Mouse (Mus musculus): ENCODE results near the gene Doc2a. TPM values are rescaled to one million over a fixed set of nuclear protein-coding genes. Genes with fewer than 3 reads are reported as not detected.

The Doc2a gene
- total RNA-seq, 2 experiments from 2014 or later = 0.82 to 1.0 TPM

DNA sequence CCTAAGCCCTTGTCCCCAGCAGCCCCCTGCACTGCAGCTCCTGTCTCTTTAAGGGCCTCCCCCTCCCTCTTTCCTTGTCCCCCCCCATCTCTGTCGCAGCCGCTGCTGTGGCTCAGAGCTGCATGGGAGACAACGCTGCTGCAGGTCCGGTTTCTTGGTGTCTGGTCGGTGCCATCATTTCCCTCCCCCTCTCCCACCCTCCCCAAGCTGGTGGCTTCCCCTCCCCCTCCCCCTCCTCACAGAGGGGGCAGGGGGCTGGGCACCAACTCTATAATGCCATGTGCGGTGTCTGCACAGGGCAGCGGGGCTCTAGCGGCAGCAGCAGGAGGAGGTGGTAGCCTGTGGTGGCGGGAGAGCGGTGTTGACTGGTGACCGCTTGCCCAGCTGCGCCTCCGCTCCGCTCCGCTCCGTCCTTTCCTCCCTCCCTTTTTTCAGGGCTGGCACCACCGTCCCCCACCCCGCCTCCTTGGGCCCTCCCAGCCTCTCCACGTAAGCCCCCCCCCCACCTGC is 24.0 kb upstream of the Doc2a start:
- no peak for DNase-seq

DNA sequence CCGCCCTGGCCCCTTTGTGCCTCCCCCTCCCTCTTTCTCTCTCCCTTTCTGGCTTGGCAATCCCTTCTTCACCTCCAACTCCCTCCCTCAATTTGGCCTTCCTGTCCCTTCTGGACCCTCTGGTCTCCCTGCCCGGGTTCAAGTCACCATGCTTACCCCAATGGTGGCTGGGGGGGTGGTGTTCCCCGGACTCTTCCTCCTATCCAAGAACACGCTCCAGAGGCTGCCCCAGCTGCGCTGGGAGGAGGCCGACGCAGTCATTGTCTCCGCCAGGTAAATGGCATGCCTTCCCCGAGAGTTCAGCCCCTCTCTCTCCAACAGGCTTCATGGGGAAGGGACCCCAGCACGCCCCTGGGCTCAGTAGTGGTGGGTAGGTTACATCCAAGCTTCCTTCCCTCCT is 23.3 kb upstream of the Doc2a start:
- DNase-seq = no peak

DNA sequence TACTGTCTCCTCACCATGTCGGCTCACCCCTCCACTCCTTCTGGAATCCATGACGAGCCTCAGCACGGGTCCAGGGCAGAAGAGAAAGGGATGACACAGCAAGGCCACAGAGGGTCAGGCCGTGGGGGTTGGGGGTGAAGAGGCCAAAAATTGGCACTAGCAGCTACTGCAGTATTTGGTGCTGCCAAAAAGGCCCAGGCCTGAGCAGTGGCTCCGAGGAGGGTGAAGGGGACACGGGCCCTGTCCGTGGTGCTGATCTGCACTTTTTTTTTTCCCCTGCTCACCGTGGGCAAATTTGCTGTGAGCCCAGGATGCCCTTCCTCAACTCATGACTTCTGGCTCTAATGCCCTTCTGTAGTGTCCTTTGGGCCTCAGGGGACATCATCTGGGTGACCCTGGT is 21.8 kb upstream of the Doc2a start:
- DNase-seq = peak; percentile 67

DNA sequence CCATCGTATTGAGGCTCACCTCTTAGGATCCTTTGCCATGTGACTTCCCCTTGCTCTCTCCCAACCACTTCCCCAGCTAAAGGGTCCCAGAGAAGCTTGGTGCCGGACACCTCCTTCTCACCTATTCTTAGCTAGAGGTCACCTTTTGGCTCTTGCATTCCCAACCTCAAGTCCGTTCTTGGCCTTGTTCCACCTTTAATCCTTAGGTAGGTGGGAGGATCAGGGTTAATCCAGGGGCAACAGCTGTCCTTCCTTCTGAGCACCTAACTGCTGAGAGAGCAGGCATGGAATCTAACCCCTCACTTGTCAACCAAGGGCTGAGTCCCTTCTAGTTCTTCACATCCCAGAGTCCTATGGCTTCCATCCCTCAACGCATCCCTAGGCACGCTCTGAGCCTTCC is 21.3 kb upstream of the Doc2a start:
- no peak for DNase-seq

DNA sequence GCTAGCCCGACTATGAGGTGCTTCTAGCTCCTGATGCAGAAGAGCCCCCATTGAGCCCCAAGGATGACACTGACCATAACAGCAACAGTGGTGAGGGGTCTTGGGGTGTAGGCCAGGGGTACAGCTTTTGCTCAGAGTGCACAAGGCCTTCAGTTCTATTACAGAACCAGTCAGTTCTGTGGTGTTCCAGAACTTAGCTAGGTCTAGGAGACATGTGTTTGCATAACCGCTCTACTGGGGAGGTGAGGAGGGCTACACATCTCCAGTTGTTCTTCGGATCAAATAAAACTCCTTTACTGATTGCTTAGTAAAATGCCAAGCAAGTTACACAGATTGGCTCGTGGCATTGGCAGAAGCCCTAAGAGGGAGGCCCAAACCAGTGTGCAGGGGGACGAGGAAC is 15.7 kb upstream of the Doc2a start, which contains the start of gene 4930451I11Rik:
Gene 4930451I11Rik (minus strand): TSS at position 101 of the 400 bp plus-strand sequence.
- DNase-seq = no peak

DNA sequence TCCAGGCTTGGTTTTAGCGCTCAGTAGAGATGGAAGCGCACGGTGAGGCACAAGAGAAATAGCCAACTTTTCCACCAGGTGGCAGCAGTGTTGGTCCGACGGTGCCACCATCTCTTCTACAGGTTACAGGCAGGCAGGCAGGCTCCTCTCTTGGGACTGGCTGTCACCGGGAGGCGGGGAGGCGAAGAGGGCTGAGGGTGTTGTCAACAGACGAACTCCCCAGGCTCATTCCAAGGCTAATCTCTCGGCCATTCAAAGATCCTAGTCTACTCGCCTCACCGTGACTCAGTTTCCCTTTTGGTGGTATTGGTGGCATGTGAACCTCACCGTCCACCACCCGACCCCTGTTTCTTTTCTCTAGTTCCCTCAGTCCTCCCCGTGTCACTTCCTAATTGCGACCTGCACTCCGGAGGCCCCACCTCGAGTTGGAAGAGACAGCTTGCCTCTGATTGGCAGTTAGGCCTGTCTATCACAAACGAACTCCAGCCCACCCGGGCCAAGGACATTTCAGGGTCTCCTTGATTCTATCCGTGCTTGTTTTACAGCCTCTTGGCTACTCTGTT is 15.1 kb upstream of the Doc2a start:
- DNase-seq = peak; percentile 89

DNA sequence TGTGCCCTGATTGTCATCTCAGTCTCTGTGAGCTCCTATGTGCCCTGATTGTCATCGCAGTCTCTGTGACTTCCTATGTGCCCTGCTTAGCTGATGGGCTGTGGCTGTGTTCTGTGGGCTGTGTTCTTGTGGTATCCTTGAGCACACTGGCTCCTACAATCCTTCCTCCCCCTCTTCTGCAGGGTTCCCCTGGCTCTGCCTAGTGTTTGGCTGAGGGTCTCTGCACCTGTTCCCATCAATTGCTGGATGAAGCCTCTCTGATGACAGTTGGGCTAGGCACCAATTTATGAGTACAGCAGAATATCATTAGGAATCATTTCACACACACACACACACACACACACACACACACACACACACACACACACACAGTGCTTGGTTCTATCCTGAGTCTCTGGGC is 13.9 kb upstream of the Doc2a start:
- DNase-seq = no peak

DNA sequence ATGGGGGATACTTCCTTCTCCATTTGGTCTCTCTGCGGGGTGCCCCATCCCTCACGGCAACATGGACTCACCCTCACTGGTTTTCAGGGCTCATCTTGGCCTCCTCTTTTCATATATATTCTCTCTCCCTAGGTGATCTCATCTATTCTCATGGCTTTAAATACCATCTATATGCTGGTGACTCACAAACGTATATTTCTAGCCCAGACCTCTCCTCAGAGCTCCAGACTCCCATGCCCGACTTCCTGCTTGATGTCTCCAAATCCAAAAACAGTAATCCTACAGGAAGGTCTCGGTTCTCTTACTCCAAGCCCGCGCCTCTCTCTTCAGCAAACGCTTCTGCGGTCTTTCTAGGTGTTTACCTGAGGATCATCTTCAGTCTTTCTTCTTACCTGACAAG is 3.9 kb upstream of the Doc2a start:
- DNase-seq = no peak

DNA sequence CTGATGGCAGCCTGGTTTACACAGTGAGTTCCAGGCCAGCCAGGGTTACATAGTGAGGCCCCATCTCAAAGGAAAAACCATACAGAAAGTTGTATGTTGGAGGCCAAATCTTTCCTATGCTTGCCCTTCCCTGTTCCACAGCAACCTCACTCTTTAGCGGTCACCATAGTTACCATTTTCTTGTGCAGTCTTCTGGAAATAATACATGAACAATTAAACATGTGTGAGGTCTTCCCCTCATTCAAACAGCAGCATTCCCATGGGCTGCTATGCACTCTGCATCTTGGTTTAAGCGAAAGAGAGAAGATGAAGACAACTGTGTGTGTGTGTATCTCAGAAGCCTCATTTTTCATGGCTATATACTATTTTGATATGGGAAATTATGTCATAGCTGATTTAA is 1.7 kb upstream of the Doc2a start:
- DNase-seq = no peak

DNA sequence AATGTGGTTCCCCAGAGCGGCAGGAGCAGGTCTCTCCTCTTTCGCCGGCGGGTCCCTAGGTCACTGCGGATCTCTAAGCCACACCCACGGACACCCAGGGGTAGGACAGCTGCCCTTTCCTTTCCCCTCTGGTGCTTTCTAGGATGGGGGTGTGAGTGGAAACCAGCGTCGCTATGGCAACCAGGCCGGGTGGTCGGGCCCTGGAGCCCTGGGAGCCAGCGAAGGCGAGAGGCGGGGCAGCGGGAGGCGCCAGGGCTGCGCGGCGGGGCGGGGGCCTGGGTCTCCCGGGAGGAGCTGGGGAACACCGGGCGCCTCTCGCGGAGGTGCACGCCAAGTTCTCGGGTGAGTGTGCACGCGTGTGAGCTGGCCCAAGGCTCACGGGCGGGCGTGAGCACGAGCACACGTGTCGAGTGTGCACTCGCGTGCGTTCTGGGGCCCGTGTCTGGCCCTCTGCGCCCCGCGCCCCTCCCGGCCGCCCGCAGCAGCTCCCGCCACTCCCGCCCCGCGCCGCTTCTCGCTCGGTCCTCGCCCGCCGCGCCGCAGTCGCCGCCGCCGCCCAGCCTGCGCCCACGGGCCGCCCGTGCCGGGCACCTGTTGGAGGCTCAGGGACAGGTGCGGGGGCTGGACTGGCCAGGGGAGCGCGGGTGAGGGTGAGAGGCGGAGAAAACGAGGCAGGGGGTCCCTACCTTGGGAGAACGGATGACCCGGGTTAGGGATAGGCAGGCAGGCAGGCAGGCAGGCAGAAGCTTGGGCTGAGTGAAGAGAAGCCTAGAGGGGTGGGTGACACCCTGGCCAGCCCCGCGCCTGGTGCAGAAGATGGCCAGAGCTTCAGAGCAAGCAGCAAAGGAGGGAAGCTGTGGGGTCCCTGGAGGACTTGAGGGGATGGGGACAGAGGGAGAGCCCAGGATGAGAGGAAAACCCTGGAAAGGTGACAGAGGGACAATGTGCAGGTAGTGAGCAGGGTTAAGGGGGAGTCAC is 494 bp downstream of the Doc2a start:
- peak; percentile 43 for DNase-seq

DNA sequence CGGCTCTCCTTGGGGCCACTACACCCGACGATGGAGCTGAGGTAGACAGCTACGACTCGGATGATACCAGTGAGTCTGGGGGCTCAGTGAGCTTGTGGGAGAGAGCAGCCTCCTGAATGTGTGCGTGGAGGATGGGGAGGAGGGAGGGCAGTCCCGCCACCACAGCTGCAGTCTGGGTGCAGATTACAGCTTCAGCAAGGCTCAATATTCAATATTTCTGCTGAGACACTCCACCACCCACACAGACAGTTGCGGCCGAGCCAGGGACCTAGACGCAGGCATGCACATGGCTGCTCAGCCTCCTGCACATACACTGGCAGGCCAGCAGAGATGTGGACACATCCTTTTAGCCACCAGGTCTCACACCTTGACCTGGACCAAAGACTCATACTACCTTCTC is 1.6 kb downstream of the Doc2a start:
- DNase-seq = no peak

DNA sequence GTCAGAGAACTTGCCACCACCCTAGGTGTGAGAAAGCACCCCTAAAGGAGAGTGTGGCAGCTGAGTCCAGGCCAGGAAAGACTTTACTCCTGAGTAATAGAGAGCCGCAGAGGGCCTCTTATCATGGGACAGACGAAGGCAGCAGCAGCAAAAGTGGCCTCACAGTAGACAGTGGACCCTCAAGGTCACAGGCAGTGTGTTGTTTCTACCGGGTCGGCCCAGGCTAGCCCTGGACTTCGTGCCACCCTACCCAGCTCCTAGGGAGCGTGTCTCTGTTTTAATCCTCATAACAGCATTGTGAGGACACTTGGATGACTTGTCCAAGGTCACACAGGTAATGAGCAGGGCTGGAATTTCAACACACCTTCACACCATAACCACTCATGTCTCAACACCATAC is 2.9 kb downstream of the Doc2a start:
- DNase-seq = no peak

DNA sequence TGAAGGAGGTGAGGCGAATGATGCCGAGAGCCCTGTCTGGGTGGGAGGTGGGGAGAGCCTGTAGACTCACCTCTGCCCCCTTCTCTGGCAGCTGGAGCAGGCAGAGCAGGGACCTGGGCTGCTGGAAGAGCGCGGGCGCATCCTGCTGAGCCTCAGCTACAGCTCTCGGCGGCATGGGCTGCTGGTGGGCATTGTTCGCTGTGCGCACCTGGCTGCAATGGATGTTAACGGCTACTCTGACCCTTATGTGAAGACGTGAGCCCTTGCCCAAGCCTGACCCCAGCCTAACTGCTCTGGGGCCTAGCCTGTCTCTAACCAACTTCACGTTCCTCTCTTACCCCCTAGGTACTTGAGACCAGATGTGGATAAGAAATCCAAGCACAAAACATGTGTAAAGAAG is 4.0 kb downstream of the Doc2a start:
- DNase-seq = no peak

DNA sequence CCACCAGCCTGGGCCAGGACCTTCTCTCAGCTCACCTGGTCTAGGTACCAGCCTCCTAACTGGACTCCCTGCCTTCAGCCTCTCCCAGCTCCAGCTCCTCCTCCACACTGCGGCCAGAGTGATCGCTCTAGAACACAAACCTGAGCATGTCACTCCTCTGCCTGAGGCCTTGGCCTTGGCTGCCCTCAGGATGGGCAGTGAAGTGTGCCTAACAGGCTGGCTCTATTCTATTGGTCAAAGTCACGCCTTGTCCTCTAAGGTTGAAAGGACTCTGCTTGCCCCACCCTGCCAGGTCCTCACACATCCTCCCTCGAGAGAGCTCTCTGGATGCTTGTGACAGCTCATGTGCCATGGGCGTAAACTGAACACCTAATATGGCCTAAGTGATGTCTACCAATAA is 6.2 kb downstream of the Doc2a start:
- DNase-seq = no peak

DNA sequence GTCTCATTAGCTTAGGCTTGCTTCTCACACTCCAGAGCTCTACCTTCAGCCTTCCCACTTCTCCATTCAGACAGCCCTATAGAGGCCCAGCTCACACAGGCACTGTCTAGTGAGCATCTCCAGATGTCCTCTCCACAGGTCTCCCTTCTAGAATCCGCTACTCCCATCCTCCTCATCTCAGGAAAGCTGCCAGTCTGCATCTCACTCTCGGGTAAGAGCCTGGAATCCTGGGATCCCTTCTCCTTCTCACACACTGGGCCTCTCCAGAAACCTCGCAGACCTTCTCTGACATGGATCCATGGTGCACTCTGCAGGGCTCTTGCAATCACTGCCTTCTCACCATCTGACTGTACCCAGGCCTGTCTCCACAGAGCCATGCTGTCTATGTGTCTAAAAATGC is 8.4 kb downstream of the Doc2a start:
- DNase-seq = no peak

DNA sequence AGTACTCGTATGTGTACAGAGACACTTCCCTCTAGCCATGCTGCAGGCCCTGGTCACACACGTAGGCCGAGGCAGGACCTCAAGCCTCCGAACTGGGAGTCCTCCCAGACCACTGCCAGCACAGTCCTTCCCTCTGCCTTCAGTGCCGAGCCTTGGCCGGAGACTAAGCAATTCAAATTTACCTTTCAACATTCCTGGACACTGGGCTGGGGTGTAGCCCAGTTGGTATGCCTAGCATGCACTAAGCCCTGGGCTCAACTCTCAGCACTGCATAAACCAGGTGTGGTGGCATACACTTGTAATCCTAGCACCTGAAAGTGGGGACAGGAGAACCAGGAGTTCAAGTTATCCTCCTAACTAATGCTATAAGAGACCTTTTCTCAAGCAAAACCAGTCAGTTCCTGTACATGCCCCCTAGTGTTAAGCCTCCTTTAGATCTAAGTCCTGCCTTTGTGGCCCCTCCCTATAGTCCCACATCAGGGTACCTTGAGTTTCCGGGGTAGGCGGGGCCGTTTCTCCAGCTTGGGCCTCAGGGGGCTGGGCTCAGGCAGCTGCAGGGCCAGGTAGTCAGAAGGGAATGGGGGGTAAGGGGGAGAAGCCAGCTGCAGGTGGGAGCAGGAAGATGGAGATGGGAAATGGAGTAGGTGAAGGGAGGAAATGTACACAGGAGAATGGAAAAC is 9.7 kb downstream of the Doc2a start:
- DNase-seq = no peak

DNA sequence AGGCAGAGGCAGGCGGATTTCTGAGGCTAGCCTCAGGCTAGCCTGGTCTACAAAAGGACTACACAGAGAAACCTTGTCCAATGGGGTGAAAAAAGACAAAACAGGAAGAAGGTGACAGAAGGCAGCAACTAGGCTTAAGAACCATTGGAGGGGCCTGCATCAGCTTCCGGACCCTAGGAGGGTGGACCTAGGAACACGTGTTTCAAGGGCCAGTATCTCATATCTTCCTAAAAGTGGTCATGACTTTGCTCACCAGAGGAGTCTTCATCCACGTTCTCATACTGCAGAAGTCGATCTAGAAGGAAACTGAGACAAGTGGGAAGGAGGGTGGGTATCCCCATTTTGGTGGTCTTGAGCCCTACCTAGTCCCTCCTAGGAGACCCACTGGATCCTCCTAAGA is 13.8 kb downstream of the Doc2a start:
- no peak for DNase-seq

DNA sequence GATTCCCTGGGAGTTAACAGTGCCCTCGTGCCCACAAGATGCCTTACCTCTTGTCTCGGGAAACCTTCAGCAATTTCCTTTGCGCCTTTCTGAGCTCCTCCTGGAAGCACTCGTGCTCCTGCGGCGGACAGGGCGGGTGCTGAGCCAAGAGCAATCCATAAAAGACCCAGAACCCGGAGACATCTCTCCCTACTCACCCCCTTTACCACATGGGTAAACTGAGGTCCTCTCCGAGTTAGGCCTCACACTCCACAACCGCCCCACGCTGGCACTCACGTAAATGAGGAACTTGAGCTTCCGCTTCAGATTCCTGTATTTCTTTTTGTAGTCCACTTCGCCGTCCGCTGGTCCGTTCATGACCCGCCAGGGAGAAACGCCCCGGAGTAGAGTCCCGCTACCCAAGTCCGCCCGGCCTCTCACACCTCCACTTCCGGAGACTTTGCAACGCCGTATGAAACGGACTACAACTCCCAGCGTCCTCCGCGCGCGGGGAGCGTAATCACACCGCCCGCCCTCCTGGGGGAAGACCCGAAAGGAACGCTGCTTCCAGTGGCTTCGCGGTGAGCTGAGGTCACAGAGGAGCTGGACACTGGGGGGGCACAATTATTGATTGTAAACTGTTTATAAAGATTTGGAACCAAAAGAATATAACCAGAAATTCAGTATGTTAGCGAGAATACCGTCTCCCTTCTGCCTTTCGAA is 14.4 kb downstream of the Doc2a start, which contains the start of gene Hirip3:
Gene Hirip3 (plus strand): TSS at position 544 of the 702 bp plus-strand sequence.
- DNase-seq = peak; percentile 97

DNA sequence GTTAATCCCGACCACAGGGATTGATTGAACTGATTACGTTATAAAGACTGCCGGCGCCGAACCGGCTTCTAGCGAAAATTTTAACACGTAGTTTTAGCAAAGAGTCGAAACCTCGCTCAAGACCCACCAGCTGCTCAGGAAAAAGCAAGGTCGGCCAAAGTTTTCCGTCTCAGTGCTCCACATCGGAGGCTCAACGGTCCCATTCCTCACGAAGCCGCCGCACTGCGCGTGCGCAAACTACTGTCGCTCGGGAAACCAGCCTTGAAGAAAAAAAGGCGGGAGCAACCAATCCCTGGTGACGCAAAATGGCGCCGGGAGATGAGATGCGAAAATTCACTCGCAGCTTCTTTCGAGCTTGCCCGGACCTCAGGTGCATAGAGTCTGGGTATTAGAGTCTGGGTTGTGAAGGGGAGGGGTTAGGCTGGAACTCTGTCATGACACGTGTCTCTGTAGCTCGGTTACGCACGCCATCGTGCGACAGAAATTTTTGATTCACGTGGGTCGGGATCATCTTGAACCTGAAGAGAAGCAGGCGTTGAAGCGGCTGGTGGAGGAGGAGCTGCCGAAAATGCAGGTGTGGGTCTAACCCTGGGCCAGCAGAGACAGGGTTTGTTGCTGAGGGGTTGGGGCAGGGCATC is 15.1 kb downstream of the Doc2a start, which contains the start of gene Ino80e:
Gene Ino80e (minus strand): TSS at position 231 of the 638 bp plus-strand sequence.
- DNase-seq = peak; percentile 94

DNA sequence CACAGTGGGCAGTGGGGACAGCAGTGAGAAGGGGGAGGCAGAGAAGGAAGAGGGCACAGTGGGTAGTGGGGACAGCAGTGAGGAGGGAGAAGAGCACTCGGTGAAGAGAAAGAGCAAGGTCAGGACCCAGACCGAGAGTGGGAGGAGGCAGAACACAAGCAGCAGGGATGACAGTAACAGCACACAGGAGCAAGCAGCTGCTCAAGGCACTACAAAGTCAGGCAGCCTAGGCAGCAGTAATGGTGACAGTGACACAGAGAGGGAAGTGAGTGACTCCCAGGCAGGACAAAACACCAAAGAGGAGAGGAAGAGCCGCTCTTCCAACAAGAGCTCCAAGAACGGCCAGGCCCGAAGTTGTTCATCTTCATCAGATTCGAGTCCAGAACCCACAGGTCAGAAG is 16.6 kb downstream of the Doc2a start:
- DNase-seq = no peak

DNA sequence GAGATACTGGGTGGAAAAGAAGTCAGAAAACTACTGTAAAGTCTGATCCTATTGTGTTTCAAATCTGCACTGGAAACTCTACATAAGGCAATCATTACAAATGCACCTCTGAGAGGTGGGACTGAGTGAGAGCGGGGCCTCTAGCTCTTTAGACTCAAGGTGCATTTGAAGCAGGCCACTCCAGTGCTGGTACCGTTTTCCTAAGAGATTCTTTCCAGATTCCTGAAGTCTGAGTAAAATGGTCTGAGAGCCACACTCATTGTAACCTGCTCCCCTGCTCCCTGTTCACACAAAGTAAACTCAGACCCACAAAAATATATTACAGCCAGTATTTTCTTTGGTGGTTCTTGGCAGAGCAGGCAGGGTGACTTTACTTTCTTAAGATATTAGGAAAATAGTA is 20.3 kb downstream of the Doc2a start:
- no peak for DNase-seq

DNA sequence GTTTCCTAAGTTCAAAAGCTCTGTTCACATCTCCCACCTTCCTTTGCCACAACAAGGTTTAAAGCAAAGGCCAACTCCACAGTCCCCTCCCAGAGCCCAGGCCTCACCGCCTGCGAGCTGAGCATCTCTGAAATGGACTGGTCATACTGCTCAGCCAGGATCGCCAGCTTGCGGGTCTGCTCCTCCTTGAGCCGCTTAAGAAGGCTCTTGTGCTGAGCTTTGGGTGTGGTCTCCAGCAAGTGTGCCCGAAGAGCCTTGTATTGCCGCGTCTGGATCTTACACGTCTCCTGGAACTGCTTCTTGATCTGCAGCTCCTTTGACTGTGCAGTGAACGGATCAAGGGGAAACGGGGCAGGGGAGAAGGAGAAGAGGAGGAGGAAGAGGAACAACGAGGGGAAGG is 20.8 kb downstream of the Doc2a start:
- no peak for DNase-seq

Data from adrenal gland, postnatal 10 days (tissue).